Mouse (Mus musculus): ENCODE data around the gene Pde2a. TPM values are rescaled to one million over a fixed set of nuclear protein-coding genes. Genes with fewer than 3 reads are reported as not detected.

Pde2a gene
- total RNA-seq, 4 experiments from 2014 or later = 320 to 356 (median 336) TPM

GRCm38 (mm10) chr7:101472598-101473558, 51.4 kb downstream of the Pde2a start:
- DNase-seq (ENCODE audit: low spot score in 2 of 2) = no peak

DNA sequence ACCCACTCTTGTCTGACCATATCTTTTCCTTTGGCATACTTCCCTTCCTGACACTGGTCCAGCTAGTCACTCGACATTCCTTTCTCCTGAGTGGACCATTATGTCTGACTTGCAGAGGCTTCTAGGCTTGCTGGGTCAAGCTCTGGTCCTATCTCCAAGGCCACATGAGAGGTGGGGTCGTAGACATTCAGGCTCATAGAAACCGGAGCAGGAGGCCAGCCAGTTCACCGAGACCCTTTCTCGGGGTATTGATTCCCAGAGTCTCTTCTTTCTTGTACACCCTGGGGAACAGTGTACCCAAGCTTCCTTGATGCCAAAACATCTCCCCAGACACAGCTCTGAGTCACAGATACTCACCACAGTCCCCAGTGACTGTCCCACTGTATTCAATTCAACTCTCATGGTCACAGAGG, 52.9 kb downstream of the Pde2a start:
- no peak for DNase-seq (ENCODE audit: low spot score in 2 of 2)

DNA sequence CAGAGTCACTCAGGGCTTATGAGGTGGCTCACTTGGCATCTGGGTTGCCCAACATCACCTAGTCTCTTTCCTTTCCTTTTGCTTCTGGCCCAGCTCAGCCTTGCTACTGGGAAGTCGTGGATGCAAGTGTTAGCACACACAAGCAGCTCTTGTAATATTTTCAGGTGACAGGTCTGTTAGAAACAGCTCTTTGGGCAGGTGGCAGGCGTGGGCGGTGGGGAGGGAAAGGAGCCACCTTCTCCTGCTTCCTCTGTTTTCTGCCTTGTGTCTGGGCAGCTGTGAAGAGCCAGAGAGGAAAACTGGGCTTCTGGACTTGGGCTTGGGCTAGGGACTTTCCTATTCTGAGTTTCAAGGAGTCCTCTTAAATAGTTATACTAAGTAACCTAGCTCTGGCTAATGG, 54.5 kb downstream of the Pde2a start:
- no peak for DNase-seq (ENCODE audit: low spot score in 2 of 2)

- DNase-seq (ENCODE audit: low spot score in 2 of 2) = no peak
Observed at GRCm38 (mm10) chr7:101476493-101476892, 55.0 kb downstream of the Pde2a start.

- DNase-seq (ENCODE audit: low spot score in 2 of 2) = no peak
Observed at GRCm38 (mm10) chr7:101477200-101477599, 55.7 kb downstream of the Pde2a start.

GRCm38 (mm10) chr7:101478099-101478498, 56.6 kb downstream of the Pde2a start:
- DNase-seq (ENCODE audit: low spot score in 2 of 2) = no peak

- no peak for DNase-seq (ENCODE audit: low spot score in 2 of 2)
Observed at GRCm38 (mm10) chr7:101479841-101480240, 58.4 kb downstream of the Pde2a start.

DNA sequence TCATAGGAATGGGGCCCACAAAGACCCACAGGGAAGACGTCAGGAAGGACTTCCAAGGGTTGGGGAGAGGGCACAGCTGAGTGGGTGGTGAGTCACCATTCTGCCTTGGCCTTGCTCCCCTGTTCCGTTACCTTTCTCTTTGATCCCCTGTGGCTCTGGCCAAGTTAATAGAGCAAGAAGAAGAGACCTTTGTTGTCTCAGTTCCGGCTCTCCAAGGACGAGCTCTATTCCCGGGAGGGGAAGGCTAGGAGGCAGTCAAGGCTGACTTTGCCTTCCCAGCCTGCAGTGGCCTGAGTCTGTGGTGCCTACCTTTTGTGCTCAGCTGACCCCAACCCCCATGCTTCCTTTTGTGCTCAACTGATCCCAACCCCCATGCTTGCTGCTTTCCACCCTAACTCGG, 59.2 kb downstream of the Pde2a start:
- DNase-seq (ENCODE audit: low spot score in 2 of 2) = no peak

DNA sequence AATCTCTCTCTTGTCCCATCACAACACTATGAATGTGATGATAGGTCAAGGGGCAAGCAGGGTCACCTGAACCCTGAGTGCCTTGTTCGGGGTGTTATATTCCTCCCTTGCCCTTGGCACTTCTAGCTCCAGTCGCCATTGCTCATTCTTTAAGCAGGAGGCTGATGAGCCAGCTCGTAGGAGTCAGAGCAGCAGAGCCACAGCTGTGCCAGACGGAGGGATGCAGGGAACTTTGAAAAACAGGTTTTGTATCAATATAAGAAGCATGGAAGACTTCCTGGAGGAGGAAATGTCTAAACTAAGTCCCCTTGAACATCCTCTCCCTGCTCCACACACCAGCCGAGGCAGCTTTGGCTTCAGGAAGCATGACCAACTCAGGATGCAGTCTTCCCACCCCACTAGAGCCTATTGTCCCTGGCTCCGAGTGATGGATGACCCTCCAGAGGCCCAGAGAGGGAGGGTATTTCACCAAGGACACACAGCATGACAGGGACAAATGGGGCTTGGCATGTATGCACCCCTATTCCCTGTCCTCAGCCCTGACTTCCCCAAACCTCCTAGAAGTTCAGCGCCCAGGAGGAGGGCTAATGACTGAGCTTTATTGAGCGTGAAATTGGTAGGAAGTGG, 60.5 kb downstream of the Pde2a start:
- DNase-seq (ENCODE audit: low spot score in 2 of 2) = no peak

DNA sequence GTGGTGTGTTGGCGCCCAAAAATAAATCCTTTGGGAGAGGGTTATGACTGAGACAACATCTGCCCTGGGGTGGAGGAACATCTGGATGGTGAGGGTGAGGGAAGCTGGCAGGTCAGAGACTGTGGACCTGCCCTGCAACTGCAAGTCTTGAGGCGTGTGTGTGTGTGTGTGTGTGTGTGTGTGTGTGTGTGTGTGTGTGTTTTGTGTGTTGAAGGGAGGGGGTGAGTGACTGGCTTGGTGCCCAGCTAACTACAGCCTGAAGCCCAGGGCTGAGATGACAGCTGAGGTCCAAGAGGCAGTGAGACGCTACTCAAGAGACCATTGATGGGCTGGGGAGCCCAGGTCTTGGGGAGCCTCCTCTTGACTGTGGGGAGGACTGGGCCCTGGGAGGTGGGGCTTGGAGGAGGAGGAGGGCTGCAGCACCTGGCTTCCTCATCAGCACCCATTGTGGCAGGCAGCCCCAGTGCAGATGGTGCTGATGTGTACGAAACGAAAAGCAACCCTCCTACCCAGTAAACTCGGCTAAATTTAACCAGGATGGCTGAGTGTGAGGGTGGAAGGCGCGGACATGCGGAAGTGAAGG, 61.1 kb downstream of the Pde2a start:
- DNase-seq (ENCODE audit: low spot score in 2 of 2) = peak; percentile 51 to 56

GRCm38 (mm10) chr7:101483498-101484115, 62.1 kb downstream of the Pde2a start:
- no peak for DNase-seq (ENCODE audit: low spot score in 2 of 2)

DNA sequence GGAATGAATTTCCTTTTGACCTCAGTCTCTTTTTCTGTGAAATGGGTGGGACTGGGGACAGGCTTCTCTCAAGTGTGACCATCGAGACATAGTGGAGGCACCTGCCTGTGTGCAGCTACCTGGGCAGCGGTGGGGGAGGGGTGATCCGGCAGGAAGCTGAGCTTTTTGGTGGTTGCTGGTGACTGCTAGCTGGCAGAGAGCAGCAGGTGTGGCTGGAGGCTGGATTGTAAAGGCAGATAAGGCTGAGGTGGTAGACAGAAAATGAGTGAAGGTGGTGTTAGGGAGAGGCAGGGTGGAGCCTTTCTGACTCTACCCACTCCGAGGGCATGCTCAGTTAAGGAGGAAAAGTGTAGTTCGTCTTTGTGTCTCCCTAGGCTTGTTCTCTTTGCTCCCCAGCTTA, 65.6 kb downstream of the Pde2a start:
- DNase-seq (ENCODE audit: low spot score in 2 of 2) = no peak

DNA sequence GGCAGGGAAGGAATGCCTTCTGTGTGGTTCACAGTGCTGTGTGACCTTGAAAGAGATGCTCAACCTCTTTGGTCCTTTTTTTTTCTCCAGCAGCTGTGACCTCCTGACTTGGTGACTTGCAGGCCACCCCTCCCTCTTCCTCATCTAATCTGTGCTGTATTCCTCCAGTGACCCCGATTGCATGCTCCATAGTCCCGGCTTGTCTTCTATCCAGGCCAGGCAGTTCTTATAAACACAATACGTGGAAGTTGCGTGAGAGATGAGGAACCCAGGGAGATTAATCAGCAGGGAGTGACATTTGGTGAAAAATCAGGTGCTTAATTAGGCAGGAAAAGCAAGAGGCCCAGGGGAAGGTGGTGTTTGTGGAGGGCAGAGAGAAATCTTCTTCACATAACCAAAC, 69.5 kb downstream of the Pde2a start:
- DNase-seq (ENCODE audit: low spot score in 2 of 2) = no peak

DNA sequence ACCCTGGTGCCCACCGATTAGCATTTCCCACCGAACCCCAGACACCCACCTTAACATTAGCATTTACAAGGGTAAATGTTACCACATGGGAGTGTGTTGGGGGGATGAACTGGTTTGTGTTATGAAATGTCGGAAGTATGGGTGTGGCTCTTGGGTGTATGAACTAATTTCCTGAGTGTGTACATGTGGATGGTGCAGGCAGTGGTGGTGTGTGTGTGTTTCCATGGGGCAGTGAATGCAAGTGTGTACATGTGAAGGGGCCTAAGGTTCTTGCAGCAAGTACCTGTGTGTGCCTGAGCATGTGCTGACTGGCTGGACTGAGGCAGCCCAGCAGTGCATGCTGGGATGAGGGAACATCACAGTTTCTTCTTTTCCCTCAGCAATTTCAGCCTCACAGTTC, 76.9 kb downstream of the Pde2a start:
- DNase-seq (ENCODE audit: low spot score in 2 of 2) = no peak

DNA sequence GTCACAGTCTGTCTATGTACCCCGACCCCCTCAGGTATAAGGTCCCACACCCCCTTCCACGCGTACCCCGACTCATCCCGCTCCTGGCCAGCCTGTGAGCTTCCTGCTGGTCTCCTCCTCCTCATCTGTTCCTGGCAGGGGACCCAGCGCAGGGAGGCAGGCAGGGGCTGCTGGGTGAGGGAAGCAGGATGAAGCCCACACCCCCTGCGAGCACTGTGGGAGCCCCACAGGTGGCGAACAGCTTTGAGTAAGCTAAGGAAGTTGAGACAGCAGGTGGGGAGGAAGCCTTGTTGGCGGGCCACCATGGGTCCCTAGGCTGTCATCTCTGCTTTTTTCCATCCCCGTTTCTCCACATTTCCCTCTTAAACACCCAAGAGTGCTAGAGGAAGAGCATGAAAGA, 77.8 kb downstream of the Pde2a start:
- DNase-seq (ENCODE audit: low spot score in 2 of 2) = peak in 1 of 2 experiments; percentile 54

GRCm38 (mm10) chr7:101499701-101500100, 78.2 kb downstream of the Pde2a start:
- no peak for DNase-seq (ENCODE audit: low spot score in 2 of 2)

- DNase-seq (ENCODE audit: low spot score in 2 of 2) = no peak
Observed at GRCm38 (mm10) chr7:101501236-101501635, 79.7 kb downstream of the Pde2a start.

GRCm38 (mm10) chr7:101501675-101502074, 80.2 kb downstream of the Pde2a start:
- DNase-seq (ENCODE audit: low spot score in 2 of 2) = no peak

DNA sequence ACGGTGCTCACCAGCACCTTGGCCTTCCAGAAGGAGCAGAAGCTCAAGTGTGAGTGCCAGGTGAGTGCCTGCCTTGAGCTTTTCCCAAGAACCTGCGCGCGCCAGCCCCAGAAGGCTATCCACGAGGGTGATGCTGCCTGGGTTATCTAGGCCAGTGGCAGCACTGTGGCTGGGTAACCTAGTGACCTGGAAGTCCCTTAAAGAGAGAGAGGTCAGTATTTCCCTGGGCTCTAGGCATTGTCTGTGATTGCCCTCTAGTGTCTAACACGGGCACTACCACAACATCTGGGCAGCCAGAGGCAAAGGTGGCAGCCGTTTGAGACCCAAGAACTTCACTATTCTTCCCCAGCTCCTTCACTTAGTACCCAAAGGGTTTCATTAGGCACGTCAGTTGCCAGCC, 81.9 kb downstream of the Pde2a start:
- DNase-seq (ENCODE audit: low spot score in 2 of 2) = peak in 1 of 2 experiments; percentile 54

DNA sequence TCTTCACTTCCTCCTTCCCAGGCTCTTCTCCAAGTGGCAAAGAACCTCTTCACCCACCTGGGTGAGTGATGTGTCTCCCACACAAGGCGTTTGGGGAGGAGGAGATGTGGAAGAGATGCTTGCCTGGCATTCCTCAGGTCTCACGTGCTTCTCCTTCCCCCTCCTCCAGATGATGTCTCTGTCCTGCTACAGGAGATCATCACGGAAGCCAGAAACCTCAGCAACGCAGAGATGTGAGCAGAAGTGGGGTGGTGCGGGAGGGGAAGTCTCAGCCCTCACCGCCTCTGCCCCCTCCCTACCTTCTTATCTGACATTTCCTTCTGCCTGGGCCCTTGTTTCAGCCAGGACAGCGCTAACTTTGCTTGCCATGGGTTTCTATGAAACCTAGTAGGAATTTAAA, 82.3 kb downstream of the Pde2a start:
- no peak for DNase-seq (ENCODE audit: low spot score in 2 of 2)

DNA sequence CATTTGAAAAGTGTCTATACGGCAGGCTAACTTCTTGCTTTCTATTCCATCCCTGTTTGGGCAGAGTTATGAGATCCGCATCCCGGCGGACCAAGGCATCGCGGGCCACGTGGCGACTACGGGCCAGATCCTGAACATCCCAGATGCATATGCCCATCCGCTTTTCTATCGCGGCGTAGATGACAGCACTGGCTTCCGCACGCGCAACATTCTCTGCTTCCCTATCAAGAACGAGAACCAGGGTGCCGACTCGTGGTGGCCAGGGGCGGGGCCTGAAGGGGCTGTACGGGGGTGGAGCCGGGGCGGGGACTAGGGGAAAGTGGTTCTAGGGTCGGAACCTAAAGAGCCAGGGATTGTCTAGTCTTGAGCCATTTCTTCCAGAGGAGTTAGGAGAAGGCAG, 83.0 kb downstream of the Pde2a start:
- DNase-seq (ENCODE audit: low spot score in 2 of 2) = no peak

GRCm38 (mm10) chr7:101509212-101509611, 87.7 kb downstream of the Pde2a start:
- no peak for DNase-seq (ENCODE audit: low spot score in 2 of 2)

Data from layer of hippocampus, adult 8-10 months (tissue).